Mouse (Mus musculus) midbrain, embryonic 10.5 days (tissue): ENCODE data around the gene Plcb4. TPM values are rescaled to one million over a fixed set of nuclear protein-coding genes. Genes with fewer than 3 reads are reported as not detected.

Source experiments
- DNase-seq: peaks from one replicate; pipeline ENCODE4 v3.0.0-alpha.2; 2017; ENCODE audit warnings: low spot score
- H3K27ac ChIP-seq: fragments of 300-500 bp; sonication (generic); replicated peaks from 2 replicates; pipeline ENCODE4 v1.5.1; 2016; ENCODE audit warnings: mild to moderate bottlenecking
- H3K27me3 ChIP-seq: fragments of 300-500 bp; sonication (generic); 2 replicates; pipeline ENCODE4 v1.6.1; 2016; ENCODE audit warnings: low read depth, mild to moderate bottlenecking; ENCODE audit not compliant: poor library complexity, severe bottlenecking
- H3K36me3 ChIP-seq: fragments of 300-500 bp; sonication (generic); 2 replicates; pipeline ENCODE4 v1.6.1; 2016; ENCODE audit warnings: mild to moderate bottlenecking, moderate library complexity
- H3K4me1 ChIP-seq: fragments of 300-500 bp; sonication (generic); 2 replicates; pipeline ENCODE4 v1.6.1; 2016
- H3K4me3 ChIP-seq: fragments of 300-500 bp; sonication (generic); 2 replicates; pipeline ENCODE4 v1.5.1; 2016; ENCODE audit warnings: mild to moderate bottlenecking, moderate library complexity
- H3K9me3 ChIP-seq: fragments of 300-500 bp; sonication (generic); replicated peaks from 2 replicates; pipeline ENCODE4 v1.6.1; 2016; ENCODE audit warnings: mild to moderate bottlenecking
- WGBS: fragments of 180-500 bp; shearing (Covaris S2); methylation state at CpG from one replicate; pipeline ENCODE4 v1.1.7; 2016; 5-methylcytosine and 5-hydroxymethylcytosine counted together
- polyA plus RNA-seq: library from polyadenylated mRNA; unstranded; fragments of >200 nt; fragmentation: Nextera tagmentation; extraction: Ambion mirVana; gene quantifications from 2 replicates; pipeline ENCODE4 v1.2.1, GENCODE M21; 2016

Plcb4 gene
- polyA plus RNA-seq, 1 experiment from 2014 or later: 17.5 TPM

DNA sequence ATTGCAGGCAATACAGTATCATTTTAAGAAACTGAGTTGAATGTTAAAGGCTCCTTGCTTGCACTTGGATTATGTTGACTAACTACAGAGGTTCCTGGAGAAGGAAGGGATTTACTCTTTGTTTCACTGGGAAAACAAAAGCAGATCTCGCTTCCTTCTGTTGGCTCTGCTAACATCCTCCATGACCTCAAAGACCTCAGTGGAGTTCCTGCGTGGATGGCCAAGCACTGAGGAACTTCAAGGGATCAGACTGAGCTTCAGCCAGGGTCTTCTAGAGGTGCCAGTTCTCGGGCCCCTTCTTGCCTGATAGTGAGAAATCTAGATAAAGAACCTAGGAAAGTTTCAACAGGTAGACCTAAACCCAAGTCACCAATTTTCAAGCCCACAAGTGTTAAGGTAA is 258.2 kb downstream of the Plcb4 start:
- no peaks in the 10 kb centered on the region for H3K27me3 ChIP-seq
- 55% methylated on average over 3 of the region's 3 CpGs for WGBS
- no peak overlapping the region for H3K27ac ChIP-seq
- no peaks in the 10 kb centered on the region for H3K9me3 ChIP-seq
- H3K36me3 ChIP-seq: no peaks in the 10 kb centered on the region
- no peak for DNase-seq
- no peak overlapping the region for H3K4me3 ChIP-seq
- H3K4me1 ChIP-seq: peaks cover 16% of the 10 kb centered on the region

DNA sequence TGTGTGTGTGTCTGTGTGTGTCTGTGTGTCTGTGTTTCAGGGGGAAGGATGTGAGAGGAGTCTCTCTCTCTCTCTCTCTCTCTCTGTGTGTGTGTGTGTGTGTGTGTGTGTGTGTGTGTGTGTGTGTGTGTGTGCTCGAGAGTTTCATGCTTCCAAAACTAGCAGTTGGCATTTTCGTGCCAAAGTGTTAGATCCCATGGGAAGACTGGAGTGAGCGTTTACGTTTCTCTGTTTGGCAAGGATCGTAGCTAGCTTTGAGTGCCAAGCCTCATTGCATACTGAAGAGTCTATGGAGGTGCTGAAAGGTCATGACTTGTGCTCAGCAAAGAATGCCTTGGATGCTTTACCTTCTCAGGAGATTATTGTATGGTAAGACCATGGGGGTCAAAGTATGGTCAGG is 259.3 kb downstream of the Plcb4 start:
- DNase-seq: no peak

GRCm38 (mm10) chr2:135919641-135920040 is 260.8 kb downstream of the Plcb4 start:
- Histone ChIP-seq H3K4me1 (peaks cover 9% of the 10 kb centered on the region), H3K4me3 (no peak overlapping the region), H3K27ac (no peak overlapping the region), H3K27me3 (no peaks in the 10 kb centered on the region), H3K36me3 (no peaks in the 10 kb centered on the region), H3K9me3 (no peaks in the 10 kb centered on the region)
- no peak for DNase-seq
- WGBS: 83% methylated on average over 6 of the region's 6 CpGs

More for the DNA sequence above, 259.3 kb downstream of the Plcb4 start:
- Histone ChIP-seq H3K4me3 (no peak overlapping the region), H3K4me1 (peaks cover 15% of the 10 kb centered on the region), H3K36me3 (no peaks in the 10 kb centered on the region), H3K27ac (no peak overlapping the region), H3K27me3 (no peaks in the 10 kb centered on the region), H3K9me3 (no peaks in the 10 kb centered on the region)
- WGBS: 85% methylated on average over 5 of the region's 5 CpGs

DNA sequence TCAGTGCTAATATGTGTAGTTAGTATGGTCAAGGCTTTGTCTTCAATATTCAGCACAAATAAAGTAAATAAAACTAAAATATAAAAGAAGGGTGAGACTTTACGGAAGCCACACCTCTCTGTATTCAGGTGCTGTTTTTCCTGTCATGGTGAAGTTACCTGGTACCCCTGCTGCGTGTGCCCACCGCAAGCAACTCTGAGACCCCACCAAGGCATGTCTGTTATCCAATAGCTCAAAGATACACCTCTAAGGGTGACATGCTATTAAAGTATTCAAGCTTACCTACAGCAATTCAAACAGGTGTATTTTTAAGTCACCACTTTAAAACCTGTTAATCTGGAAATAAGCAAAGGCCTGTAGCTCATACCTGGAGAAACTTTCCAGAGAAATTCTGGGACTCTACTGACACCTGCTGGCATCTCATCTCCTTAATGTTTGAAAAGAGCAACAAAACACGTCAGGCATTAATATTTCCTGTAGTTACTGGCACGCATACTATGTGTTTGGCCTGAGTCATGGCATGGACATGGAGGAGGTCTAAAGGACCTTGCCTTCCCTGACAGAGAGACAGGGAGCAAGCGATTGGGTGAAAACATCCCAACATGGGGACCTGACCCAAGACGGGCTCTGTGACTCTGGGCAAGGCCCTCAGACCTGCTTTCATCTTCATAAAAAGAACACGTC is 268.0 kb downstream of the Plcb4 start:
- Histone ChIP-seq H3K4me1 (peaks cover 14% of the 10 kb centered on the region), H3K36me3 (0 out of 2 replicates have a peak, but pooled peaks cover 2% of the 10 kb centered on the region), H3K27ac (no peak overlapping the region), H3K4me3 (no peak overlapping the region), H3K27me3 (no peaks in the 10 kb centered on the region), H3K9me3 (no peaks in the 10 kb centered on the region)
- DNase-seq: no peak
- WGBS: 86% methylated on average over 8 of the region's 8 CpGs

DNA sequence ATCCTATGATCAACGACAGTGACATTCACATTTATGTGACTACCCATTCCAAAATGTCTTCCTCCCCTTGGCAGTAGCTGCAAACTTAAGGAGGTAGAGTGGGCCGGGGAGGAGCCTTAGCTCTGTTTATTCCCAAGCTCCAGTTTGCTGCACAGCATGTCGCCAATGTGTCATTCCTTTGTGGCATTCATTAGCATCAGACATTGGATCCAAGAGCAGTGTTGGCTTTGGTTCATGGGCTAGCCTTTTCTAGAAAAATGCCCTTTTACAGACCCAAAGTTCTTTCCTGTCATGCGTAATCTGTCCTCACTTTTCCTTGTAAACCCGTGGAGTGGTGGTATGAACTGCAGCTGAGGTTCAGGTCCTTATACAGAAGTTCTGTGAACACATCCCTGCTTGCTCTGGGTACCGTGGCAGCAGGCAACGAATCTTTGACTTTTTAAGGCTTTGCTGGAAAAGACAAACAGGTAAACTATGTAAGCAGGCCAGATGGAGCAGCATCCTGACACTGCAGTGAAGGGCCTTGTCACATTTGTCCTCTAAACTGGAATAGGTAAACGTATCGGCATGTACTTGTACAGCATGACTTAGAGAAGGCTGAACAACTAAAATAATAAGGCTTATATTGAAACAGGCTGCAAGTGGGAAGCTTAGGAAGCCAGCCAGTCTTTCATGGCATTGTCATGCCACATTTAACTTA is 270.4 kb downstream of the Plcb4 start:
- WGBS: 81% methylated on average over 9 of the region's 9 CpGs
- Histone ChIP-seq H3K4me1 (peaks cover 14% of the 10 kb centered on the region), H3K27me3 (no peaks in the 10 kb centered on the region), H3K27ac (no peak overlapping the region), H3K36me3 (peaks cover 2% of the 10 kb centered on the region), H3K4me3 (no peak overlapping the region), H3K9me3 (no peaks in the 10 kb centered on the region)
- no peak for DNase-seq

GRCm38 (mm10) chr2:135930696-135931095 is 271.9 kb downstream of the Plcb4 start:
- peaks cover 7% of the 10 kb centered on the region for H3K4me1 ChIP-seq
- no peak overlapping the region for H3K27ac ChIP-seq
- no peak overlapping the region for H3K4me3 ChIP-seq
- no peaks in the 10 kb centered on the region; the same call in none of the 2 replicates for H3K36me3 ChIP-seq
- 84% methylated on average over 4 of the region's 4 CpGs for WGBS
- no peaks in the 10 kb centered on the region for H3K9me3 ChIP-seq
- no peak for DNase-seq
- H3K27me3 ChIP-seq: no peaks in the 10 kb centered on the region

- Histone ChIP-seq H3K4me3 (no peak overlapping the region), H3K9me3 (no peaks in the 10 kb centered on the region), H3K36me3 (no peaks in the 10 kb centered on the region; the same call in none of the 2 replicates), H3K4me1 (no peaks in the 10 kb centered on the region), H3K27me3 (no peaks in the 10 kb centered on the region), H3K27ac (no peak overlapping the region)
- 90% methylated on average over 4 of the region's 4 CpGs for WGBS
- no peak for DNase-seq
These were observed 273.8 kb downstream of the Plcb4 start for GRCm38 (mm10) chr2:135932569-135932968.

- no peaks in the 10 kb centered on the region for H3K9me3 ChIP-seq
- 89% methylated on average over 6 of the region's 6 CpGs for WGBS
- H3K4me3 ChIP-seq: no peak overlapping the region
- no peak for DNase-seq
- H3K27ac ChIP-seq: no peak overlapping the region
- H3K4me1 ChIP-seq: no peaks in the 10 kb centered on the region
- no peaks in the 10 kb centered on the region; the same call in none of the 2 replicates for H3K36me3 ChIP-seq
- no peaks in the 10 kb centered on the region for H3K27me3 ChIP-seq
These were observed 277.6 kb downstream of the Plcb4 start for GRCm38 (mm10) chr2:135936376-135936775.

DNA sequence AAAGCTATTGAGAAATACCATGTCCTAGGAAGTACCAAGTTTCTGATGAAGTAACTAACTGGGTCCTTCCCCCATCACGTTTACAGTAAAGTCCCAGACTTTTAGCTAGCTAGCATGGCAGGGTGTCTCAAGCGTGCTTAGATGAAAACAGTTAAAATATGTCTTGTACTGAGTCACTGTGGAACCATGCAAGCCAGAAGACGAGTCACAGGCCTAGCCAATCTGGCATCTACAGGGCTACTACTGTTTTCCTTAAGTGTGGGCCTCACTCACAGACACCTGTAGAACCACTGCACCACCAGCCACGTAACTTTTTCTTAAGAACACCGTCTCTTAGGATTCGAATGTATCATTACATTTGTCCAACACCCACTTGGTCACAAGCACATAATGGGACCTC is 278.8 kb downstream of the Plcb4 start:
- H3K27ac ChIP-seq: no peak overlapping the region
- no peaks in the 10 kb centered on the region for H3K4me1 ChIP-seq
- H3K27me3 ChIP-seq: no peaks in the 10 kb centered on the region
- 92% methylated on average over 6 of the region's 6 CpGs for WGBS
- no peak for DNase-seq
- H3K4me3 ChIP-seq: no peak overlapping the region
- H3K36me3 ChIP-seq: no peaks in the 10 kb centered on the region; the same call in none of the 2 replicates
- no peaks in the 10 kb centered on the region for H3K9me3 ChIP-seq

- H3K27me3 ChIP-seq: no peaks in the 10 kb centered on the region
- no peak for DNase-seq
- WGBS: 85% methylated on average over 9 of the region's 9 CpGs
- no peaks in the 10 kb centered on the region for H3K9me3 ChIP-seq
- H3K4me1 ChIP-seq: no peaks in the 10 kb centered on the region
- no peak overlapping the region for H3K4me3 ChIP-seq
- no peaks in the 10 kb centered on the region for H3K36me3 ChIP-seq
- no peak overlapping the region for H3K27ac ChIP-seq
These were observed 281.1 kb downstream of the Plcb4 start for GRCm38 (mm10) chr2:135939933-135940332.

- DNase-seq: no peak
- H3K4me1 ChIP-seq: no peaks in the 10 kb centered on the region
- H3K9me3 ChIP-seq: peaks cover 6% of the 10 kb centered on the region; the same call in 1 of the 2 replicates
- 62% methylated on average over 1 of the region's 1 CpGs for WGBS
- peaks cover 26% of the 10 kb centered on the region for H3K36me3 ChIP-seq
- H3K27me3 ChIP-seq: no peaks in the 10 kb centered on the region
- no peak overlapping the region for H3K4me3 ChIP-seq
- H3K27ac ChIP-seq: no peak overlapping the region
These were observed 289.0 kb downstream of the Plcb4 start for GRCm38 (mm10) chr2:135947839-135948238.

DNA sequence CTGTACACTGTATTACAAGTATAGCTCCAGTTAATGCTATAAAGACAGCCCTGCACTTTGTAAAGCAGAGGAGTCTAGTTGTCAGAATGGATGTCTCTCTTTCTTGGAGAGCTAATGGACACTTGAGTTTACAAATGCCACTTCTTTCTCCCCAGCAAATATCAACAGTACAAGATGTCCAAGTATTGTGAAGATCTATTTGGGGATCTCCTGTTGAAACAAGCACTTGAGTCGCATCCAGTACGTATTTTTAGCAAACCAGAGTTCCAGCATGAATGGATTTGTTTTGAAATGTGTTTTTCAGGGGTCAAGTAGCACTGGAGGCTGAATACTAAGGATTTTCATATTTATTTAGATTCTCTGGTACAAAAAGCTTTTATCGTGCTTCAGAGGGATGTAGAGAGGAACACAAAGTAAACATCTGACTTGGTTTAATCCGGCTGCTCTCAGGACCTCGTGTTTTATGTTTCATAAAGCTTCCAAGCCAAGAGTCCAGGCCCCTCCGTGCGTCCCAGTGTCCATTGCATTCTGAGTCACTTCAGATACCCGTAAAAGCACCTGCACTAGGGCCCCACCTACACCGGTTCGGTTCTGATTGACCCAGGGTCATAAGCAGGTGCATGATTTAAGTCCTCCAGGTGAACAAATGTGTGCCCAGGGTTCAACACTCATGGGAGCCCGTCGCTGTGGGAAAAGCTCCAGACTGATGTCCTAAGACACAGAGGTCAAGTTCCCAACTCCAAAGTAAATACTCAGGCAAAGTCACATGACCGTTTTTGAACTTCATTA is 296.1 kb downstream of the Plcb4 start:
- Histone ChIP-seq H3K9me3 (no peaks in the 10 kb centered on the region), H3K27me3 (no peaks in the 10 kb centered on the region), H3K4me3 (no peak overlapping the region), H3K27ac (no peak overlapping the region), H3K4me1 (no peaks in the 10 kb centered on the region), H3K36me3 (peaks cover 23% of the 10 kb centered on the region)
- WGBS: 86% methylated on average over 13 of the region's 13 CpGs
- DNase-seq: no peak
